Mouse (Mus musculus): Measurements from ENCODE around the gene 2810004N23Rik. TPM values are rescaled to one million over a fixed set of nuclear protein-coding genes. Genes with fewer than 3 reads are reported as not detected.
"Not testable (repeated sequence)": the region's sequence is repeated elsewhere in the genome, so short reads cannot be mapped to it uniquely, and the experiment has no call there.

The 2810004N23Rik gene
- polyA plus RNA-seq, 1 experiment, result 27.1 TPM

DNA sequence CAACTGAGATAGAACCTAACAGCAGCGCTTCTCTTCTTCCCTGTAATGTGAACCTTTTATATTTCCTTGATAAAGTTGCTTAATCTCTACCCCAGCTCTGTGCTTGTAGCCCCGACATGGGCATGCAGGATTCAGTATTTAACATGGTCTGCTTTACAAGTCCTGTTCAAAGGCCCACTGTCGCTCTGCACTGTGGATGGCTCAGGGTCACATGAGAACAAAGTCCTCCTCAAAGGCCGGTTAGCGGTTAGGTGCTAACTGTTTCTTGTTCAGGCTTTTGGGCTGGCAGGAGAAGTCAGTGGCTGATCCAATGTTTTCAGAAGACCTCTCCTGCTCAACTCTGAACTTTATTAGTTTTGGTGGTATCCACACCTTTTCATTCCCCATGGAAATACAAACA is 17.3 kb downstream of the 2810004N23Rik start:
- Histone ChIP-seq H3K27me3 (ENCODE audit: control insufficient read depth, insufficient read depth, insufficient read length) (no peaks in the 10 kb centered on the region), H3K36me3 (ENCODE audit: control insufficient read depth, insufficient read depth) (peaks cover 2% of the 10 kb centered on the region), H3ac (ENCODE audit: control insufficient read depth, insufficient read length) (no peak overlapping the region), H3K4me2 (ENCODE audit: low read depth) (no peak overlapping the region), H3K79me2 (ENCODE audit: control insufficient read depth, insufficient read depth) (no peaks in the 10 kb centered on the region), H3K4me3 (no peak overlapping the region)
- TF ChIP-seq USF1 (IDR thresholded peaks at IDR 0.05; ENCODE audit: low read depth) (no peak), MAX (IDR thresholded peaks at IDR 0.05; ENCODE audit: low read depth) (no peak), CEBPB (IDR thresholded peaks at IDR 0.05; ENCODE audit: insufficient read depth, poor library complexity, severe bottlenecking) (no peak), MYOD1 (IDR thresholded peaks at IDR 0.05; ENCODE audit: control insufficient read depth in 1 of 3, insufficient read length in 2 of 3, low read depth in 2 of 3) (no peak), POLR2AphosphoS2 (IDR thresholded peaks at IDR 0.05; ENCODE audit: insufficient read length, low read depth) (no peak), MYOG (IDR thresholded peaks at IDR 0.05; ENCODE audit: control insufficient read depth in 1 of 3, insufficient read depth in 1 of 3, insufficient read length in 2 of 3, low read depth in 2 of 3) (no peak), SRF (IDR thresholded peaks at IDR 0.05; ENCODE audit: control insufficient read depth, insufficient read length, low read depth) (no peak), POLR2A (IDR thresholded peaks at IDR 0.05; ENCODE audit: insufficient read length, low read depth) (no peak), TCF12 (IDR thresholded peaks at IDR 0.05; ENCODE audit: insufficient read depth, poor library complexity, severe bottlenecking) (no peak), REST (IDR thresholded peaks at IDR 0.05; ENCODE audit: insufficient read depth, insufficient read length) (no peak)

DNA sequence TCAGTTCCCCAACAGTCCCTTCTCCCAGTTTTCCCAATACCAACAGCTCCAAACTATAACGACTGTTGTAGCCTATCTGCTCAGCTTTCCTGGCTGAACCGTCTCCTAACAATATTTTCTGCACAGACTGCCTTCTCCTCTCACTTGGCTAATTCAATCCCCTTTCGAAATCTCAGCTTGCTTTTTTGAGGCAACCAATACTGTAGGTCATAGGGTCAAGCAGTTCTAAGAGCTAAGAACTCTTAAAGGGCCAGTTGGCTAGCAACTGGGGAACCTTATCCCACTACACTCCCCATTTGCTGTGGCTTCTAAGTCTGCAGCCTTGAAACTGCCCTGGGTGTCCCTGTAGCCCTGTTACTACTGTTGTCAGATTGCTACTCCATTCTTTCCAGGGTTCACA is 17.8 kb downstream of the 2810004N23Rik start:
- TF ChIP-seq MYOD1 (IDR thresholded peaks at IDR 0.05; ENCODE audit: control insufficient read depth in 1 of 3, insufficient read length in 2 of 3, low read depth in 2 of 3) (no peak), USF1 (IDR thresholded peaks at IDR 0.05; ENCODE audit: low read depth) (no peak), POLR2A (IDR thresholded peaks at IDR 0.05; ENCODE audit: insufficient read length, low read depth) (no peak), MYOG (IDR thresholded peaks at IDR 0.05; ENCODE audit: control insufficient read depth in 1 of 3, insufficient read depth in 1 of 3, insufficient read length in 2 of 3, low read depth in 2 of 3) (no peak), TCF12 (IDR thresholded peaks at IDR 0.05; ENCODE audit: insufficient read depth, poor library complexity, severe bottlenecking) (no peak), E2F4 (IDR thresholded peaks at IDR 0.05; ENCODE audit: insufficient read depth) (no peak), MAX (IDR thresholded peaks at IDR 0.05; ENCODE audit: low read depth) (no peak), REST (IDR thresholded peaks at IDR 0.05; ENCODE audit: insufficient read depth, insufficient read length) (no peak), TCF3 (IDR thresholded peaks at IDR 0.05; ENCODE audit: insufficient read length, low read depth) (no peak)
- Histone ChIP-seq H3K4me3 (no peak overlapping the region), H3ac (ENCODE audit: control insufficient read depth, insufficient read length) (no peak overlapping the region), H3K27me3 (ENCODE audit: control insufficient read depth, insufficient read depth, insufficient read length) (no peaks in the 10 kb centered on the region), H3K36me3 (ENCODE audit: control insufficient read depth, insufficient read depth) (peaks cover 5% of the 10 kb centered on the region), H3K79me2 (ENCODE audit: control insufficient read depth, insufficient read depth) (no peaks in the 10 kb centered on the region), H3K4me2 (ENCODE audit: low read depth) (no peak overlapping the region)

DNA sequence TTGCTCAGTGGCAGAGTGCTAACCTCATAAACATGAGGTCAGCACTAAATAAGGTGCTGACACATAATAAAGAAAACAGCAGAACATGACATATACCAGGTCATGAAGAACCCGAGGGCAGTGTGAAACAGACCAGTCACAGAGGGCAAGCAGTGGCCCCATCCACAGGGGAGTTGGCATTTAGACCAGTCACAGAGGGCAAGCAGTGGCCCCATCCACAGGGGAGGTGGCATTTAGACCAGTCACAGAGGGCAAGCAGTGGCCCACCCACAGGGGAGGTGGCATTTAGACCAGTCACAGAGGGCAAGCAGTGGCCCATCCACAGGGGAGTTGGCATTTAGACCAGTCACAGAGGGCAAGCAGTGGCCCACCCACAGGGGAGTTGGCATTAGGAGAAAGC is 20.0 kb downstream of the 2810004N23Rik start:
- H3K36me3 ChIP-seq (ENCODE audit: control insufficient read depth, insufficient read depth); H3ac ChIP-seq (ENCODE audit: control insufficient read depth, insufficient read length); H3K4me2 ChIP-seq (ENCODE audit: low read depth): not testable (repeated sequence)

DNA sequence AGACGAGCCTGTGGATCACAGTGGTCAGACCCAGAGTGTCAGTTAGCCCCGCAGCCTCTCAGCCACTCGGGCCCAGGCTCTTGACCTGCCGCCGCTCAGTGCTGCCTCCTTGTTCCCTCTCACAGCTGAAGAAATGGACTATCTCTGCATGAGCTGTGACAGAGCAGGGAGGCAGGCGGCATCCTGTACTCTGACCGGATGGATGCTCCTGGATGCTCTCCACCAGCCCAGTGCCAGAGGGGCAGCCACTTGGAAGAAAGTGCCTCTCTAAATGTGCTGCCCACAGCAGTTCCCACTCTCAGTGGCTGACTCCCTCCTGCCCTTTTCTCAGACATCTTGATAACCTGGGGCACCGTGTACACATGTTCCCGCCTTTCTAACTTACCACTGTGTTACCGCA is 21.1 kb downstream of the 2810004N23Rik start:
- Histone ChIP-seq H3K4me3 (no peak overlapping the region), H3K36me3 (ENCODE audit: control insufficient read depth, insufficient read depth) (peaks cover 8% of the 10 kb centered on the region), H3ac (ENCODE audit: control insufficient read depth, insufficient read length) (no peak overlapping the region), H3K27me3 (ENCODE audit: control insufficient read depth, insufficient read depth, insufficient read length) (no peaks in the 10 kb centered on the region), H3K79me2 (ENCODE audit: control insufficient read depth, insufficient read depth) (no peaks in the 10 kb centered on the region), H3K4me2 (ENCODE audit: low read depth) (no peak overlapping the region)
- TF ChIP-seq CEBPB (IDR thresholded peaks at IDR 0.05; ENCODE audit: insufficient read depth, poor library complexity, severe bottlenecking), result no peak
- TF ChIP-seq MYOG (IDR thresholded peaks at IDR 0.05; ENCODE audit: control insufficient read depth in 1 of 3, insufficient read depth in 1 of 3, insufficient read length in 2 of 3, low read depth in 2 of 3), result no peak
- no peak for TF ChIP-seq REST (IDR thresholded peaks at IDR 0.05; ENCODE audit: insufficient read depth, insufficient read length)
- TF ChIP-seq SRF (IDR thresholded peaks at IDR 0.05; ENCODE audit: control insufficient read depth, insufficient read length, low read depth), result no peak
- TF ChIP-seq TCF3 (IDR thresholded peaks at IDR 0.05; ENCODE audit: insufficient read length, low read depth), result no peak
- TF ChIP-seq E2F4 (IDR thresholded peaks at IDR 0.05; ENCODE audit: insufficient read depth), result no peak
- no peak for TF ChIP-seq MAX (IDR thresholded peaks at IDR 0.05; ENCODE audit: low read depth)
- no peak for TF ChIP-seq TCF12 (IDR thresholded peaks at IDR 0.05; ENCODE audit: insufficient read depth, poor library complexity, severe bottlenecking)
- TF ChIP-seq POLR2A (IDR thresholded peaks at IDR 0.05; ENCODE audit: insufficient read length, low read depth), result no peak
- no peak for TF ChIP-seq MYOD1 (IDR thresholded peaks at IDR 0.05; ENCODE audit: control insufficient read depth in 1 of 3, insufficient read length in 2 of 3, low read depth in 2 of 3)
- no peak for TF ChIP-seq POLR2AphosphoS2 (IDR thresholded peaks at IDR 0.05; ENCODE audit: insufficient read length, low read depth)
- no peak for TF ChIP-seq USF1 (IDR thresholded peaks at IDR 0.05; ENCODE audit: low read depth)

More for the DNA sequence above, 20.0 kb downstream of the 2810004N23Rik start:
- not testable (repeated sequence) for H3K4me3 ChIP-seq; H3K79me2 ChIP-seq (ENCODE audit: control insufficient read depth, insufficient read depth); H3K27me3 ChIP-seq (ENCODE audit: control insufficient read depth, insufficient read depth, insufficient read length)

DNA sequence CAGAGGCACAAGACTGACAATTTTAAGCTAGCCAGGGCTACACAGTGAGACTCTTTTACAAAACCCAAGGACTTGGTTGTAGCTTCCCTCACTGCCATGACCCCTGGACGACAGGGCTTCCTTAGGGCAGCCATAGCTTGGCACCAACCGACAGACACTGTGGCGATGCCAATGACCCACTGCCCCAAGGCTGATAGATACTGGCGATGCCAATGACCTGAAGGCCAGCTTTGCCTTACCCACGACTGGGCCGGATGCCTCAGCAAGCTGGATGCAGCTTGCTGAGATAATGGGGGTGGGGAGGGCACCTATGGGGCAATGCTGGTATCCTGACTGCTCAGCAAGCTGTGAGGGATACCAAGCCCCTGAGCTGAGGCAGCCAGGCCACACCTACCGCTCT is 22.0 kb downstream of the 2810004N23Rik start:
- Histone ChIP-seq H3K4me3 (no peak overlapping the region), H3K4me2 (ENCODE audit: low read depth) (no peak overlapping the region), H3K79me2 (ENCODE audit: control insufficient read depth, insufficient read depth) (no peaks in the 10 kb centered on the region), H3K36me3 (ENCODE audit: control insufficient read depth, insufficient read depth) (peaks cover 8% of the 10 kb centered on the region), H3K27me3 (ENCODE audit: control insufficient read depth, insufficient read depth, insufficient read length) (no peaks in the 10 kb centered on the region), H3ac (ENCODE audit: control insufficient read depth, insufficient read length) (no peak overlapping the region)
- TF ChIP-seq REST (IDR thresholded peaks at IDR 0.05; ENCODE audit: insufficient read depth, insufficient read length) (no peak), USF1 (IDR thresholded peaks at IDR 0.05; ENCODE audit: low read depth) (no peak), MAX (IDR thresholded peaks at IDR 0.05; ENCODE audit: low read depth) (no peak)

All from myocyte (in vitro differentiated cells).